Mouse (Mus musculus) thymus, adult 2 months (tissue): Measurements from ENCODE around the gene Nppc. TPM values are rescaled to one million over a fixed set of nuclear protein-coding genes. Genes with fewer than 3 reads are reported as not detected.

Experiments
- DNase-seq: peaks from one replicate; pipeline ENCODE4 v3.0.0; 2021
- H3K27ac ChIP-seq: fragments of 200-500 bp; 2 replicates; pipeline ENCODE4 v1.5.1; 2012; ENCODE audit warnings: low read length, control low read depth; ENCODE audit not compliant: control insufficient read depth, insufficient read depth
- H3K27me3 ChIP-seq: fragments of 200-500 bp; 2 replicates; pipeline ENCODE4 v1.6.1; 2012; ENCODE audit warnings: mild to moderate bottlenecking, low read length, moderate library complexity, mixed read lengths; ENCODE audit not compliant: control insufficient read depth, insufficient read depth
- H3K36me3 ChIP-seq: fragments of 200-500 bp; 2 replicates; pipeline ENCODE4 v1.6.1; 2012; ENCODE audit warnings: mild to moderate bottlenecking, low read length, moderate library complexity; ENCODE audit not compliant: control insufficient read depth, insufficient read depth
- H3K4me1 ChIP-seq: fragments of 200-500 bp; replicated peaks from 2 replicates; pipeline ENCODE4 v1.6.1; 2012; ENCODE audit warnings: low read length; ENCODE audit not compliant: control insufficient read depth, insufficient read depth
- H3K4me3 ChIP-seq: fragments of 200-500 bp; 2 replicates; pipeline ENCODE4 v1.5.1; 2012; ENCODE audit warnings: mild to moderate bottlenecking, low read length, control low read depth, moderate library complexity; ENCODE audit not compliant: control insufficient read depth, insufficient read depth
- CTCF ChIP-seq: fragments of 200-500 bp; IDR thresholded peaks from 2 replicates; pipeline ENCODE4 v1.5.1; 2012; ENCODE audit warnings: mild to moderate bottlenecking, control low read depth, low read length, moderate library complexity, borderline replicate concordance; ENCODE audit not compliant: control insufficient read depth, poor library complexity, insufficient read depth; ENCODE audit errors: extremely low read depth
- POLR2A ChIP-seq: fragments of 200-500 bp; IDR thresholded peaks from 2 replicates; pipeline ENCODE4 v1.6.1; 2012; ENCODE audit warnings: mild to moderate bottlenecking, low read length, control low read depth, moderate library complexity; ENCODE audit not compliant: control insufficient read depth, poor library complexity, insufficient read depth; ENCODE audit errors: extremely low read depth
- WGBS: fragments of 180-500 bp; shearing (Covaris S2); methylation state at CpG from one replicate; pipeline ENCODE4 v1.1.7; 2018; 5-methylcytosine and 5-hydroxymethylcytosine counted together
- polyA plus RNA-seq: library from polyadenylated mRNA; depleted of rRNA; stranded (reverse); fragments of >200 nt; gene quantifications from 2 replicates; pipeline ENCODE4 v1.2.3, GENCODE M21; 2012

The Nppc gene
- polyA plus RNA-seq, 1 experiment = 0.89 TPM

- no peak for DNase-seq
- Histone ChIP-seq H3K27ac (no peak overlapping the region), H3K36me3 (no peaks in the 10 kb centered on the region), H3K4me1 (peaks cover 4% of the 10 kb centered on the region), H3K4me3 (peak overlapping the region; percentile 56), H3K27me3 (no peaks in the 10 kb centered on the region)
- WGBS = under 1% methylated on average over 27 of the region's 27 CpGs
- TF ChIP-seq POLR2A (no peak; the same call in 1 of the 2 replicates), CTCF (0 out of 2 replicates have a peak, but pooled peaks have one; percentile 15)
Observed at GRCm38 (mm10) chr1:86703965-86704326, 33.6 kb upstream of the Nppc start.

- 5% methylated on average over 54 of the region's 54 CpGs for WGBS
- no peaks in the 10 kb centered on the region for H3K27me3 ChIP-seq
- DNase-seq = peak; percentile 82
- no peak within 1 kb of the TSS for H3K27ac ChIP-seq
- peak within 1 kb of the TSS; percentile 56 for H3K4me3 ChIP-seq
- 0 out of 2 replicates have a peak, but pooled peaks have one; percentile 2 for TF ChIP-seq POLR2A
- TF ChIP-seq CTCF = no peak
- H3K36me3 ChIP-seq = no peaks in the 10 kb centered on the region
- peaks cover 4% of the 10 kb centered on the region for H3K4me1 ChIP-seq
Observed at GRCm38 (mm10) chr1:86703300-86703964, 33.1 kb upstream of the Nppc start, which contains the start of gene Dis3l2. Gene Dis3l2, plus strand, starts transcription at chr1:86703808.

- peaks cover 4% of the 10 kb centered on the region for H3K4me1 ChIP-seq
- no peak overlapping the region for H3K4me3 ChIP-seq
- H3K27me3 ChIP-seq = no peaks in the 10 kb centered on the region
- TF ChIP-seq POLR2A (no peak), CTCF (no peak)
- H3K27ac ChIP-seq = no peak overlapping the region
- no peaks in the 10 kb centered on the region for H3K36me3 ChIP-seq
- DNase-seq = no peak
- WGBS = 93% methylated on average over 7 of the region's 7 CpGs
Observed at GRCm38 (mm10) chr1:86700367-86700766, 30.0 kb upstream of the Nppc start.

- H3K4me1 ChIP-seq = peaks cover 4% of the 10 kb centered on the region
- H3K27me3 ChIP-seq = no peaks in the 10 kb centered on the region
- WGBS = 79% methylated on average over 11 of the region's 11 CpGs
- H3K36me3 ChIP-seq = no peaks in the 10 kb centered on the region
- DNase-seq = no peak
- H3K27ac ChIP-seq = no peak overlapping the region
- H3K4me3 ChIP-seq = no peak overlapping the region
- no peak for TF ChIP-seq CTCF
- TF ChIP-seq POLR2A = no peak
Observed at GRCm38 (mm10) chr1:86699346-86700136, 29.2 kb upstream of the Nppc start.

GRCm38 (mm10) chr1:86698721-86699120 lies 28.4 kb upstream of the Nppc start:
- H3K27me3 ChIP-seq = no peaks in the 10 kb centered on the region
- 40% methylated on average over 2 of the region's 2 CpGs for WGBS
- DNase-seq = peak; percentile 29

GRCm38 (mm10) chr1:86696948-86697347 lies 26.6 kb upstream of the Nppc start:
- Histone ChIP-seq H3K4me3 (no peak overlapping the region), H3K27me3 (no peaks in the 10 kb centered on the region), H3K4me1 (no peaks in the 10 kb centered on the region), H3K27ac (no peak overlapping the region), H3K36me3 (no peaks in the 10 kb centered on the region)
- 64% methylated on average over 7 of the region's 7 CpGs for WGBS
- TF ChIP-seq CTCF (peak; percentile 47; the same call in 1 of the 2 replicates), POLR2A (no peak)
- DNase-seq = peak; percentile 31

More at GRCm38 (mm10) chr1:86698721-86699120, 28.4 kb upstream of the Nppc start:
- no peaks in the 10 kb centered on the region for H3K36me3 ChIP-seq
- no peak overlapping the region for H3K4me3 ChIP-seq
- peaks cover 4% of the 10 kb centered on the region for H3K4me1 ChIP-seq
- TF ChIP-seq POLR2A = no peak
- no peak for TF ChIP-seq CTCF
- H3K27ac ChIP-seq = no peak overlapping the region
